Mouse (Mus musculus) midbrain, embryonic 13.5 days (tissue): ENCODE results near the gene Tshz2. TPM values are rescaled to one million over a fixed set of nuclear protein-coding genes. Genes with fewer than 3 reads are reported as not detected.
A peak's percentile ranks its signal among the peaks of the same experiment; 100 is the strongest.

Source experiments
- ATAC-seq: fragments of 200-750 bp; cut with Nextera tagmentation; 2 replicates; pipeline ENCODE4 v1.8.0; 2017; ENCODE audit warnings: mild to moderate bottlenecking, moderate TSS enrichment, moderate library complexity
- H3K27ac ChIP-seq: fragments of 300-500 bp; sonication (generic); 2 replicates; pipeline ENCODE4 v1.5.1; 2015; ENCODE audit warnings: inconsistent platforms, mild to moderate bottlenecking, moderate library complexity
- H3K27me3 ChIP-seq: fragments of 300-500 bp; sonication (generic); 2 replicates; pipeline ENCODE4 v1.6.1; 2015; ENCODE audit warnings: mild to moderate bottlenecking, inconsistent platforms
- H3K36me3 ChIP-seq: fragments of 300-500 bp; sonication (generic); 2 replicates; pipeline ENCODE4 v1.6.1; 2015; ENCODE audit warnings: mild to moderate bottlenecking, inconsistent platforms
- H3K4me1 ChIP-seq: fragments of 300-500 bp; sonication (generic); replicated peaks from 2 replicates; pipeline ENCODE4 v1.6.1; 2015; ENCODE audit warnings: inconsistent platforms
- H3K4me2 ChIP-seq: fragments of 300-500 bp; sonication (generic); replicated peaks from 2 replicates; pipeline ENCODE4 v1.6.1; 2015; ENCODE audit warnings: moderate library complexity, mild to moderate bottlenecking, inconsistent platforms
- H3K4me3 ChIP-seq: fragments of 300-500 bp; sonication (generic); replicated peaks from 2 replicates; pipeline ENCODE4 v1.5.1; 2015; ENCODE audit warnings: mild to moderate bottlenecking, inconsistent platforms
- H3K9ac ChIP-seq: fragments of 300-500 bp; sonication (generic); replicated peaks from 2 replicates; pipeline ENCODE4 v1.6.1; 2015; ENCODE audit warnings: mild to moderate bottlenecking, inconsistent platforms
- H3K9me3 ChIP-seq: fragments of 300-500 bp; sonication (generic); 2 replicates; pipeline ENCODE4 v1.6.1; 2016; ENCODE audit warnings: mild to moderate bottlenecking, inconsistent platforms
- WGBS: fragments of 180-500 bp; shearing (Covaris S2); methylation state at CpG from one replicate; pipeline ENCODE4 v1.1.7; 2015; 5-methylcytosine and 5-hydroxymethylcytosine counted together
- polyA plus RNA-seq: library from polyadenylated mRNA; unstranded; fragments of >200 nt; fragmentation: Nextera tagmentation; extraction: Ambion mirVana; gene quantifications from 2 replicates; pipeline ENCODE4 v1.2.1, GENCODE M21; 2015

Tshz2 gene
- polyA plus RNA-seq, 1 experiment from 2014 or later: 13.1 TPM

- H3K36me3 ChIP-seq: no peaks in the 10 kb centered on the region
- no peak overlapping the region for H3K9ac ChIP-seq
- H3K27me3 ChIP-seq: no peaks in the 10 kb centered on the region
- no peak overlapping the region for H3K4me3 ChIP-seq
- H3K4me2 ChIP-seq: no peak overlapping the region
- H3K9me3 ChIP-seq: no peaks in the 10 kb centered on the region
- WGBS: 81% methylated on average over 6 of the region's 6 CpGs
- H3K4me1 ChIP-seq: peaks cover 23% of the 10 kb centered on the region
- H3K27ac ChIP-seq: no peak overlapping the region
- no peak for ATAC-seq
Observed at GRCm38 (mm10) chr2:169722341-169722740, 89.5 kb downstream of the Tshz2 start.

- ATAC-seq: no peak
- peak overlapping the region; percentile 61 for H3K27ac ChIP-seq
- peaks cover 28% of the 10 kb centered on the region for H3K4me1 ChIP-seq
- H3K9me3 ChIP-seq: no peaks in the 10 kb centered on the region
- no peaks in the 10 kb centered on the region for H3K27me3 ChIP-seq
- WGBS: 68% methylated on average over 24 of the region's 24 CpGs
- H3K36me3 ChIP-seq: no peaks in the 10 kb centered on the region
- H3K4me3 ChIP-seq: no peak overlapping the region
- H3K4me2 ChIP-seq: no peak overlapping the region
- H3K9ac ChIP-seq: no peak overlapping the region
Observed at GRCm38 (mm10) chr2:169723645-169724462, 91.0 kb downstream of the Tshz2 start.

DNA sequence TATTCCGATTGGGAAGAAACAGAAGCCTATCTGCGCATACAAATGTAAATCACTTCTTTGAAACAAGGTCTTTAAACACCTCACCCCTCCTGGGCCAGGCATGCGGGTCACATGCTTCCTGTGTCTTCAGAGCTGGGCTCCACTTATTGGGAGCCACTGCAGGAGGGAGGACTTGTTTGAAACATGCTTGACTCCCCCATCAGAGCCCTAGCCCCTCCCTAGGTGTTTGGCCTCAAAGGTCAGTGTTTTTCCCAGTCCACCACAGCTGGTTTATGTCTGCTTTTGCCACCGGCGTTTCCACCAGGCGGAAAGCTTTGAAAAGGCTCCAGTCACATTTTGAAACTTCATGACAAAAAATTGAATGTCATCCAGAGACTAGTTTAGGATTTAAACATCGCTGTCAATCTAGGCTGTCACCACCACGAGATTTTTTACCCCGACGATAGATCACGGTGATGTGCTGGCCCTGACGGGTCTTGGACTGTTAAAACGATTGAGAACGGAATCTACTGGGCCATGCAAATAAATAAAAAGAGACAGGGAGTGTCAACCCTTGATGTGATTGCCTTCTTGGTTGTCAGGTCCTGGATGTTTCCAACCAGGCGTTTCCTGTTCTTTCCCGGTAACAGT lies 96.0 kb downstream of the Tshz2 start:
- no peak overlapping the region for H3K4me3 ChIP-seq
- H3K9me3 ChIP-seq: no peaks in the 10 kb centered on the region
- H3K27ac ChIP-seq: no peak overlapping the region
- H3K27me3 ChIP-seq: no peaks in the 10 kb centered on the region
- WGBS: 70% methylated on average over 16 of the region's 16 CpGs
- no peaks in the 10 kb centered on the region for H3K36me3 ChIP-seq
- no peak for ATAC-seq
- H3K9ac ChIP-seq: no peak overlapping the region
- peaks cover 18% of the 10 kb centered on the region for H3K4me1 ChIP-seq
- no peak overlapping the region for H3K4me2 ChIP-seq

GRCm38 (mm10) chr2:169730551-169730996 lies 97.8 kb downstream of the Tshz2 start:
- no peak overlapping the region for H3K4me2 ChIP-seq
- 73% methylated on average over 7 of the region's 7 CpGs for WGBS
- no peak overlapping the region for H3K4me3 ChIP-seq
- no peak for ATAC-seq
- no peak overlapping the region for H3K27ac ChIP-seq
- no peaks in the 10 kb centered on the region for H3K27me3 ChIP-seq
- H3K9me3 ChIP-seq: no peaks in the 10 kb centered on the region
- no peaks in the 10 kb centered on the region for H3K36me3 ChIP-seq
- H3K4me1 ChIP-seq: peaks cover 22% of the 10 kb centered on the region
- H3K9ac ChIP-seq: no peak overlapping the region

DNA sequence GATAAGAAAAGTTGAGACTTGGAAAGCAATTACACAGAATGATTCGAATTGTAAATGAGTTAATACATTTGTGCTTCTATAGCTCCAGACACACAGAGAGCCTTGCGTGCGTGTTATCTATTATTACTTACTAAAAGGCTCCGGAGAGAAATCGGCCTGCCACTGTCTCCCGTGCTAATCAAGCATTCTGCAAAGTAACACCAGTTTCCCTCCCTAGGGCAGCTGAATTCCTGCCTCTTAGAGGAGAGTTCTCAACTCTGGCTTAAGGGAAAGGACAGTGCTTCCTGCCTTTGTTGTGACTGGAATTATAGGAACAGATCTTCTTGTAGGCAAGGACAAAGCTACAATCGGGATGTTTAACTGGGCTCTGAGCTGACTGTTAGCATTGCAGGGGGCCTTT lies 101.2 kb downstream of the Tshz2 start:
- H3K9ac ChIP-seq: no peak overlapping the region

DNA sequence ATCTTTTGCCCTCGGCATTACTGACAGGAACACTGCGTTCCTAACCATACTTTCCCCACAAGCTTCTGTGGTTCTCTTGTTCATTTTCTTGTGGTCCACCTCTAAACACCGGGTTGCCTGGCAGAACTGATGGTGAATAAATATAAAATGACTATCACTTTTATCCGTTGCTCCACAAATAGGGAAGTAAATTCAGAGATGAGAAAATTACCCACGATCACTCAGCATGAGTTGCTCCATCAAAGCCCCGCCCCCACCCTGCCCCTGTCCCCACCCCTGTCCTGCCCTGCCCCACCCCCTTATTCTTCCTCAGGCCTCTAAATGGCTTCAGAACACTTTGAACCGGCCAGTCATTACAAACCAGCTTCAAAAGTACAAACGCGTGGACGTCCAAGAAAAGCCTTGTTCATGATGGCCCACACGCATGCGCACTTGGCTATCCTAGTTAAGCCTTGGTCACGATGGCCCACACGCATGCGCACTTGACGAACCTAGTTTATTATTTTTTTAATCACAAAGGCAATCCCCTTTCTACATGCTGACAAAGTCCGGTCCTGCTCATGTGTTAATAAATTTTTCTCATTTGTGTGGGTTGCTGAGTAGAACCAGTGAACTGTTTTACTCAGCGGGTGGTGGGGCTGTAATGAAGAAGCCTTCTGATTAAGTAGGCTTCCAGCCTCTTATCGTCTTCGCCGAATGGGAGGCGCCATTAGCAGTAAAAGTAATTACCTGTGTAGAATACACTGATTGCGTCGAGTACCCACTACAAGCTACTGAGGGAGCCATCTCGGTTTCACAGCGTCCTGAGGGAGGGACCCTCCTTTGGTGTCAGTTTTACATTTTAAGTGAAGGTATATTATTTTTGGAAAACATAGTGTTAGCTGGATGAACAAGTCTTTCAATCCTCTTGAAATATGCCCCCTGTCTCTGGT lies 102.9 kb downstream of the Tshz2 start:
- 88% methylated on average over 26 of the region's 26 CpGs for WGBS
- ATAC-seq: no peak
- Histone ChIP-seq H3K9me3 (no peaks in the 10 kb centered on the region), H3K9ac (no peak overlapping the region), H3K27me3 (no peaks in the 10 kb centered on the region), H3K4me1 (peaks cover 17% of the 10 kb centered on the region), H3K27ac (no peak overlapping the region), H3K4me2 (no peak overlapping the region), H3K4me3 (no peak overlapping the region), H3K36me3 (no peaks in the 10 kb centered on the region)

More for the DNA sequence above, 101.2 kb downstream of the Tshz2 start:
- no peak for ATAC-seq
- no peaks in the 10 kb centered on the region for H3K36me3 ChIP-seq
- no peaks in the 10 kb centered on the region for H3K27me3 ChIP-seq
- H3K4me3 ChIP-seq: no peak overlapping the region
- peak overlapping the region; percentile 42 for H3K27ac ChIP-seq
- H3K4me2 ChIP-seq: no peak overlapping the region
- 49% methylated on average over 7 of the region's 7 CpGs for WGBS
- H3K4me1 ChIP-seq: peaks cover 17% of the 10 kb centered on the region
- H3K9me3 ChIP-seq: no peaks in the 10 kb centered on the region

DNA sequence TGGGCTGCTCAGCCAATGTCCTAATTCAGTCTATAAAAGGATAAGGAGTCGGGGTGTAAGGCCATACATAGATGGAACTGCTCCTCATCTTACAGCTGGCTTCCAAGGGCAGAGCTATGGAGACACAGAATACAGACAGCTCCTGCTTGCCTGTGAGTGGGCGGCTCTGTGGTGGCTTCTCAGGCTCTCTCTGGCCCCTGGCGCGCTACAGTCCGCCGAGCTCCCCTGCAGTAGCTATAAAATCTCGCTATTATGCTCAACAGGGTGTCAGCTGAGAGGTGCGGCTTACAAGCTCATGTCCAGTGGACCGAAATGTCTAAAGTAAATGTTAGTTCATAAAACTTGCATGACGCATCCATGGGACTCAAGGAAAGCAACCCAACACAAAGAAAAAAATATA lies 108.2 kb downstream of the Tshz2 start:
- 87% methylated on average over 10 of the region's 10 CpGs for WGBS

DNA sequence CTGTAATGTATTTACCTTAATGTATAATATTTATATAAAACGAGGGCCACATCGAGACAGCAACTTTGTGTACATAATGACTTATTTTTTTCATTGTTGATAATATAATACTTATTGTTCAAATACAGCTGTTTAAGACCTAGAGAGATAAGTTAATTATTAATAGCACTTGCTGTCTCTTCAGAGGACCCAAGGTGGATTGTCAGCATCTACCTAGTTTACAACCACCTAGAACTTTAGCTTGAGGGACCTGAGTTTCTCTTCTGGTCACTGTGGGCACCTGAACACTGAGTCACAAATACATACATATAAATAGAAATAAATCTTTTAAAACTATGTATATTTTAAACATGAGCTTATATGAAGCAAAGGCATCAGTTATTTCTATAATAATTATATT lies 110.0 kb downstream of the Tshz2 start:
- no peaks in the 10 kb centered on the region for H3K4me1 ChIP-seq
- no peak overlapping the region for H3K27ac ChIP-seq
- no peaks in the 10 kb centered on the region for H3K9me3 ChIP-seq
- no peaks in the 10 kb centered on the region for H3K27me3 ChIP-seq
- ATAC-seq: no peak
- no peak overlapping the region for H3K9ac ChIP-seq
- no peak overlapping the region for H3K4me2 ChIP-seq
- 92% methylated on average over 2 of the region's 2 CpGs for WGBS
- H3K4me3 ChIP-seq: no peak overlapping the region
- no peaks in the 10 kb centered on the region for H3K36me3 ChIP-seq

More for the DNA sequence above, 108.2 kb downstream of the Tshz2 start:
- no peak overlapping the region for H3K27ac ChIP-seq
- H3K9me3 ChIP-seq: no peaks in the 10 kb centered on the region
- no peak overlapping the region for H3K4me2 ChIP-seq
- no peak overlapping the region for H3K9ac ChIP-seq
- H3K27me3 ChIP-seq: no peaks in the 10 kb centered on the region
- no peak for ATAC-seq
- H3K4me3 ChIP-seq: no peak overlapping the region
- no peaks in the 10 kb centered on the region for H3K36me3 ChIP-seq
- no peaks in the 10 kb centered on the region for H3K4me1 ChIP-seq

- 76% methylated on average over 6 of the region's 6 CpGs for WGBS
Observed at GRCm38 (mm10) chr2:169743294-169743693, 110.5 kb downstream of the Tshz2 start.

DNA sequence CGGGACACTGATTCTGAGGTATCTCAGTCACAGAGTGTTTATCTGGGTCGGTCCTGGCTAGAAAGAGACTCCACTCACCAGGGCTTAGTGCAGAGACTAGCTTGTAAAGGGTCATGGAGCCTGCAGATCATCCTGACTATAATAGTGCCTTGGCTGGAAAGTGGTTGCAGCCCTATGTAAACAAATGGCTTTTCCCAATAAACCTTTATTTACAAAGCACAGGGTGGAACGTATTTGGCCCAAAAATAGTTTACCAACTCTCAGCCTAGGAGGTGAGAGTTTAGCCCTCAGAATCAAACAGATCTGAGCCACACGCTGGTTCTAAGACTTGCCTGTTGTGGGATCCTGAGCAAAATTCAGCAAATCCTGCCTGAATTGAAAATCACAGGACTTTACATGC lies 111.1 kb downstream of the Tshz2 start:
- no peak overlapping the region for H3K4me3 ChIP-seq
- H3K9me3 ChIP-seq: no peaks in the 10 kb centered on the region
- no peaks in the 10 kb centered on the region for H3K4me1 ChIP-seq
- 77% methylated on average over 4 of the region's 4 CpGs for WGBS
- no peak overlapping the region for H3K9ac ChIP-seq
- no peak overlapping the region for H3K4me2 ChIP-seq
- H3K27me3 ChIP-seq: no peaks in the 10 kb centered on the region
- ATAC-seq: no peak
- no peak overlapping the region for H3K27ac ChIP-seq
- H3K36me3 ChIP-seq: no peaks in the 10 kb centered on the region

More at GRCm38 (mm10) chr2:169743294-169743693, 110.5 kb downstream of the Tshz2 start:
- H3K27ac ChIP-seq: no peak overlapping the region
- no peaks in the 10 kb centered on the region for H3K4me1 ChIP-seq
- H3K9me3 ChIP-seq: no peaks in the 10 kb centered on the region
- H3K27me3 ChIP-seq: no peaks in the 10 kb centered on the region
- no peak overlapping the region for H3K9ac ChIP-seq
- H3K36me3 ChIP-seq: no peaks in the 10 kb centered on the region
- no peak for ATAC-seq
- H3K4me2 ChIP-seq: no peak overlapping the region
- no peak overlapping the region for H3K4me3 ChIP-seq

GRCm38 (mm10) chr2:169747114-169747642 lies 114.4 kb downstream of the Tshz2 start:
- no peak for ATAC-seq
- Histone ChIP-seq H3K4me3 (no peak overlapping the region), H3K9ac (no peak overlapping the region), H3K9me3 (no peaks in the 10 kb centered on the region), H3K4me1 (no peaks in the 10 kb centered on the region), H3K4me2 (no peak overlapping the region), H3K27me3 (no peaks in the 10 kb centered on the region), H3K27ac (no peak overlapping the region), H3K36me3 (no peaks in the 10 kb centered on the region)
- 88% methylated on average over 7 of the region's 7 CpGs for WGBS
